8 mouse cellular contexts compared by ENCODE assay signal in the genomic region with DNA sequence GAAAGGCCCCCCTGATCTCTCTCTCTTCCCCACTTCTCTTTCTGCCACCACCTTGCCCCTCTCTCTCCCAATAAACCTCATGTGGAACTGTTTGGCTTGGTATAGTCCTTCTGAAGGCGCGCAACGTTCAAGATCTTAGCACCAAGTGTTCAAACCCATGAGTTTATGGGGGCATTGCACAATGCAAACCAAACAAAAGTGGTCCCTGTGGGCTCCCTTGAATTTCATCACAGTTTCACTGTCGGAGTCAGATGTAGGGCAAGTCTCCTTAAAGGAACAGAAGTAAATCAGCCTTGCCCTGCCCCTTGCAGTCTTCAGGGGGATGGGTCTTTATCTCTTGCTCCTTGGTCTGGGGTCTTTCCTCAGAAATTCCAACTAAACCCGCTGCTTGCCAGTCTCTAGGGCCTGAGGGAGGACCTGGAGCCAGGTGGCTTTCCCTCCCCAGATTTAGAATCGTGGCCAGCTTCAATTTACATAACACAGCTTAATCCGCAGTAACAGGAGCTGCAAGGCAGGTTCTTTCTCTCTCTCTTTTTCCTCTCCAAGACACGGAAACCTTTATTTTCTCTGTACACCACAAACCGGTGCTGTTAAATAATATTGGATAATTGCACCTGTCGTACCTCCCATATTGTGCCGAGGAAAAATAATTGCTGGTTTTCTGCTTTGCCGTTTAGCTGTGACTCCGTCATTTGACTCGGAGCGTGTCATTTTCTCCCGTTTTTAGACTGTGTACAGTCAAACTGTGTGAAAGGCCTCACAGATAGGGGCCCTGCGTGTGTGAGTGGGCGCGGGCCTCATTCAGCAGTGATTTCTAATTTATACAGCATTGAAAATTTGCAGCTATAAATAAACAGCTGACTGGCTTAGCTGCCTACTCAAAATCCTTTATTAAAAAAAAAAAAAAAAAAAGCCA.
DNase-seq lines count a peak whose midpoint lies in the region; ATAC-seq lines count a peak whose summit lies in the region.

No protein-coding gene starts in this region.

- DNase-seq in adrenal gland, adult 2 months: peak; percentile 12
- no peak for DNase-seq in adrenal gland, adult 8-10 months
- DNase-seq in brain, adult 2 months (ENCODE audit: low read depth, low spot score): peak; percentile 84
- no peak for DNase-seq in Muller cell, postnatal 12 days (ENCODE audit: inconsistent ontology term)
- DNase-seq in spleen, postnatal 4 days (ENCODE audit: low spot score in 2 of 2): no peak
- no peak for DNase-seq in kidney, adult 18-20 months

- H3K4me2 ChIP-seq in forebrain, embryonic 16.5 days (ENCODE audit: low read length): peak overlapping the region; percentile 40
- peak overlapping the region; percentile 12 for H3K4me2 ChIP-seq in midbrain, embryonic 13.5 days (replicated peaks)

- 19% methylated on average over 19 of the region's 19 CpGs for WGBS in forebrain, embryonic 16.5 days
- WGBS in midbrain, embryonic 13.5 days: 33% methylated on average over 19 of the region's 19 CpGs

- peak overlapping the region; percentile 22; the same call in 1 of the 2 replicates for H3K9ac ChIP-seq in forebrain, embryonic 16.5 days (replicated peaks; ENCODE audit: low read depth, low read length)
- H3K9ac ChIP-seq in midbrain, embryonic 13.5 days (replicated peaks): no peak overlapping the region

- peaks cover 16% of the 10 kb centered on the region for H3K4me1 ChIP-seq in forebrain, embryonic 16.5 days (replicated peaks; ENCODE audit: control insufficient read depth, insufficient read depth, low read length)
- H3K4me1 ChIP-seq in midbrain, embryonic 13.5 days (replicated peaks): peaks cover 27% of the 10 kb centered on the region

- H3K9me3 ChIP-seq in forebrain, embryonic 16.5 days (ENCODE audit: control insufficient read depth, low read length): no peaks in the 10 kb centered on the region
- no peaks in the 10 kb centered on the region for H3K9me3 ChIP-seq in midbrain, embryonic 13.5 days

- H3K36me3 ChIP-seq in forebrain, embryonic 16.5 days (ENCODE audit: control insufficient read depth, insufficient read depth): no peaks in the 10 kb centered on the region
- H3K36me3 ChIP-seq in midbrain, embryonic 13.5 days: no peaks in the 10 kb centered on the region

- 0 out of 2 replicates have a peak overlapping the region, but pooled peaks have one; percentile 2 for H3K4me3 ChIP-seq in forebrain, embryonic 16.5 days (replicated peaks; ENCODE audit: low read length)
- H3K4me3 ChIP-seq in midbrain, embryonic 13.5 days (replicated peaks): no peak overlapping the region

- 0 out of 2 replicates have a peak overlapping the region, but pooled peaks have one; percentile 5 for H3K27ac ChIP-seq in forebrain, embryonic 16.5 days (ENCODE audit: low read length)
- peak overlapping the region; percentile 49; the same call in 1 of the 2 replicates for H3K27ac ChIP-seq in midbrain, embryonic 13.5 days

- ATAC-seq in forebrain, embryonic 16.5 days: peak; percentile 93
- ATAC-seq in midbrain, embryonic 13.5 days: peak; percentile 75

- no peaks in the 10 kb centered on the region for H3K27me3 ChIP-seq in forebrain, embryonic 16.5 days (replicated peaks; ENCODE audit: control insufficient read depth, insufficient read depth, low read length)
- H3K27me3 ChIP-seq in midbrain, embryonic 13.5 days: no peaks in the 10 kb centered on the region

Comparison
In these comparisons a context has a peak if more than half of its experiments do, and no peak if none do; other contexts are left out.
1. DNase-seq: peak in adrenal gland, adult 2 months (single experiment) and brain, adult 2 months (single experiment); none in adrenal gland, adult 8-10 months (single experiment), Muller cell, postnatal 12 days (single experiment), spleen, postnatal 4 days (0 of 2) and kidney, adult 18-20 months (single experiment).